Mouse (Mus musculus) forelimb bud, embryonic 11.5 days (tissue): ENCODE results near the gene Rtn4rl1.

Source experiments
- DNase-seq: peaks from one replicate; pipeline ENCODE4 v3.0.0-alpha.2; 2012; ENCODE audit warnings: low read depth, low spot score

Rtn4rl1 gene

DNA sequence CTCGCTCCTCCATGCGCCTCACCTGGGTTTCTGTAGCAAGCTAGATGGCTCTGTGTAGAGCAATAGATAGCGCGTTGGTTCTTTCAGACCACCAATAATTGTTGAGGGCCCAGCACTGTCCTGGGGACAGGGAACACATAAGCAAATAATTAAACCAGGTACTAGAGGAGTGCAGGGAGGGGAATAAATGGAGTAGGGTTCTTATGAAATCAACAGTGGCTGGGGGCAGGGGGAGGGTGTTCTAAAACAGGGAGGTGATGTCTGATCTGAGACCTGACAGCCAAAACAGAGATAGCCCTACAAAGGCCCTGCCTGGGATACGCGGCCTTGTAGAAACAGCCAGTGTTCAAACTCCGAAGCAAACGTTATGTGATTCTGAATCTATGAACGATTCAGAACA lies 56.0 kb downstream of the Rtn4rl1 start:
- DNase-seq, result no peak

DNA sequence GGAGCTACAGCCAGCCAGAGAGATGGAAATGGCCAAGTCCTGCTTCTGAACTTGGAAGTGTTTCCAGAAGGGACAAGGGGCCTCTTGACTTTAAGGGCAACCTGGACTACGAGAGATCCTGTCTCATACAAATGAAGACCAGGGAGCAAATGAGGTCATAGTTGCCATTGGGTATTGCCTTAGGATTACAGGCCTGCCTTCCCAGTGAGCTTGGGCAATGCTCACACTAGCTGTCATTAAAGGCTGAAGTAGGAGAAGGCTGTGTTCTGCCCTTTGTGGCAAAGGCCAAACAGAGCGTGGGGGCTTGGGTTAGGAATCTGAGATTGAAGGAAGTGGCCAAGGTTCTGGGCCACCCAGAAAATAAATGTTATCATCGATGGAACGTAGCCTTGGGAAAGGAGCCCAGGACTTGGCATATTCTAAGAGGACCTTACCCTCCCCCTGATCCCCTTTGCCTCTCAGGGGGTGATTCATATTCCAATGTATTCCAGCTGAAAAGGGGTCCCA lies 57.5 kb downstream of the Rtn4rl1 start:
- no peak for DNase-seq

GRCm38 (mm10) chr11:75251557-75252070 lies 58.0 kb downstream of the Rtn4rl1 start:
- DNase-seq, result no peak

- DNase-seq, result no peak
Observed at GRCm38 (mm10) chr11:75254252-75254912, 60.8 kb downstream of the Rtn4rl1 start.

- no peak for DNase-seq
Observed at GRCm38 (mm10) chr11:75255330-75255729, 61.7 kb downstream of the Rtn4rl1 start.

DNA sequence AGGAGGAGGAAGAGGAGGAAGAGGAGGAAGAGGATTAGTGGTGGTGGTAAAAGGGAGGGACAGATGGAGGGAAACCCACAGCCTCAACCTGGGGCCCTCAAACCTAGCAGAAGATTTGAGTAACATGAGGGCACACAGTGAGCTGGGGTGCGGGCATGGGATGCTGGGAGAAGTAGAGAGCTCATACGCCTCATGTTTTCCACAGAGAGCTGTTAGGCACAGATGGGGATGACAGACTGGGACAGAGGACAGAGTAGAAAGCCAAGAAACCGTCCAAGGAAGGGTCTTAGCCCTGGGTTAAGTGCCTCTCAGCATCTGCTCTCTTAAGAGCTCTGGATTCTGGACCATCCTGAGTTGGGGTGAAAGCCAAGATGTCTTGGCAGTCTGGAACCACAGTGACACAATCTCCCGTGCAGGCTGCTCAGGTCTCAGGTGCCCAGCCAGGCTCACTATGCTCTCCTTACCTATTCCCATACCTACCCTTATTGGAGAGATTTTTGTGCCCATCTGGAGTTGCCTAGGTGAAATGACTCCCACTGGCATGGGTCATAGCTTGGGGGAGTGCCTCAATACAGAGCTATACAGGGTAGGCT lies 63.6 kb downstream of the Rtn4rl1 start:
- no peak for DNase-seq

DNA sequence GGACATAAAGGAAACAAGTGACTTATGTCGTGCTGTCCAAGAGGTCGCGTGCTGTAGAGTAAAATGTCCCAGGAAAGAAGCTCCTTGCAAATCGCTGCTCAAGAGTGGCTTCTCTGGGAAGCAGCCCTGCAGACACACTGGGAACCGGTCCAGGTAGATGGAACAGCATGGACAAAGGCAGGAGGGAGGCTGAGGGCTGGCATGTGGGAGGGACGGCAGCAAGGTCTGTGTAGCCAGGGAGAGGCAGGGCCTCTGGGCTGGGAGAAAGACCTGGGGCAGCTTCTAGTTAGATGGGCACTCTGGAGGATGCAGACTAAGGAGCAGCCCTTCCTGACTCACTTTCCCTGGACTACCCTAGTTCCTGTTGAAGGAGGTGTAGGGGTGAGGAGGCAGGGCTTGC lies 65.8 kb downstream of the Rtn4rl1 start:
- no peak for DNase-seq

- no peak for DNase-seq
Observed at GRCm38 (mm10) chr11:75259996-75260561, 66.5 kb downstream of the Rtn4rl1 start.

DNA sequence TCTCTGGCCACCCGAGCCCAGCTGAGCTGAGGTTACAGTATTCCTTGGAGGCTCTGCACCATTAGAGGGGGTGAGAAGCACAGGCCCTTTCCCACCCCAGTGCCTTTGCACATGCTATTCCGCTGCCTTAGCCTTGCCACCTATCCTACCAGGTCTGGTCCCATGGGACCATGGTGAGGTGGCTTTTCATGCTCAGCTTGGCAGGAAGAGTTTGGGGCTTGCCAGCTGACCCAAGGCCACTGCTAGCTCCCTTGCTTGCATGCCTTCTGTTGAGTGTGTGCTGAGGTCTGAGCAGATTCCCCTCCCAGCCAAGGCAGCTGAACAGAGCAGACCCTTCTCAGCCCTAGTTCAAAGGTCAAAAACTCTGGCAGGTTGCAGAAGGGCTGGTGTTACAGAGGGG lies 67.4 kb downstream of the Rtn4rl1 start:
- no peak for DNase-seq

DNA sequence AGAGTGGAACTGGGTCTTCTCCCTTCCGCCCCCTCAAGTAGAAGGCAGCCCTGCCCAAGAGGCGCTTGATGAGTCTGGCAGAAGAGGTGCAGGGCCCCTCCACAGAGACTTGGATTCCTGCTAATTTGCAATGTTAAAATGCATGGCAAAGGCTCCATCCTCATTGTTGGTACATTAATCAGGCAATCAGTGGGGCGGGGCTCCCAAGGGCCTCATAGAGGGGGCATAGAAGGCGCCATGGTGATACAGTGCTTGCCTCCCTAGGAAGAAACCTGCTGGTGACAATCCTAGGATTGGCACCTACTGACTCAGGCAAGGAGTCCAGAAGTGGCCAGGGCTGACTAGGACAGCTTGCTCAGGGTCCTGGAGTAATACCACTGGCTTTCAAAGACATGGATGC lies 68.1 kb downstream of the Rtn4rl1 start:
- DNase-seq, result no peak

DNA sequence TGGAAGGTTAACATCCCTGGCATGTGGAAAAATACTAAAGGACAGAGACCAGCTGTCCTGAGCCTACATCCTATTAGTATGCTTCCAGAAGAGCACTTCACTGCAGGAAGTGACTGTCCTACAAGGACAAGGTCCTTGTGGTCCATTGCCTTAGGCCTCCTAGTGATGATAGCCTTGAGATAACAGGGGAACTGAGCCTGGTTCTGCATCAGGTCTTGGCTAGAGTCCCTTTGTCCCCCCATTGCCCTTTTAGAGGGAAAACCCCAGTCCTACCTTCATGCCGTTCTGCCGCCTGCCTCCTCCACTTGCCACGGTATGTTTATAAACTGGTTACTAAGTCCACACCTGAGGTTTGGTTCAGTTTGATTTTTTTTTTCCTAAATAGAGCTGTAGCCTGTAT lies 68.6 kb downstream of the Rtn4rl1 start:
- no peak for DNase-seq

GRCm38 (mm10) chr11:75262791-75263190 lies 69.2 kb downstream of the Rtn4rl1 start:
- DNase-seq, result no peak

- no peak for DNase-seq
Observed at GRCm38 (mm10) chr11:75263274-75263963, 69.8 kb downstream of the Rtn4rl1 start.

GRCm38 (mm10) chr11:75263964-75264312 lies 70.4 kb downstream of the Rtn4rl1 start:
- DNase-seq, result no peak

DNA sequence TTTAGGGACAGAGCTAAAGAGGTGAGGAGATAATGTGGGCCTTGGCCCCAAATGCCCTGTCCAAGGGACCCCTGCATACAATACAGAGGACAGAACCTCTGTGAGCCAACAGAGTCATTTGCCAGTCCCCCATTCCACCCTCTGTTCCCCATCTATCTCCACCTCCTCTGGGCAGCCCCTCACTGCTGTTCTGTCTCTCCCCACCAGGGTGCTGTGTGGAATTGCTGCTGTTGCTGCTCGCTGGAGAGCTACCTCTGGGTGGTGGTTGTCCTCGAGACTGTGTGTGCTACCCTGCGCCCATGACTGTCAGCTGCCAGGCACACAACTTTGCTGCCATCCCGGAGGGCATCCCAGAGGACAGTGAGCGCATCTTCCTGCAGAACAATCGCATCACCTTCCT lies 71.0 kb downstream of the Rtn4rl1 start:
- no peak for DNase-seq

DNA sequence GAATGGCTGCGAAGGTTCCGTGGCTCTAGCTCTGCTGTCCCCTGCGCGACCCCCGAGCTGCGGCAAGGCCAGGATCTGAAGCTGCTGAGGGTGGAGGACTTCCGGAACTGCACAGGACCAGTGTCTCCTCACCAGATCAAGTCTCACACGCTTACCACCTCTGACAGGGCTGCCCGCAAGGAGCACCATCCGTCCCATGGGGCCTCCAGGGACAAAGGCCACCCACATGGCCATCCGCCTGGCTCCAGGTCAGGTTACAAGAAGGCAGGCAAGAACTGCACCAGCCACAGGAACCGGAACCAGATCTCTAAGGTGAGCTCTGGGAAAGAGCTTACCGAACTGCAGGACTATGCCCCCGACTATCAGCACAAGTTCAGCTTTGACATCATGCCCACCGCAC lies 72.0 kb downstream of the Rtn4rl1 start:
- no peak for DNase-seq

GRCm38 (mm10) chr11:75267826-75268281 lies 74.3 kb downstream of the Rtn4rl1 start:
- no peak for DNase-seq

GRCm38 (mm10) chr11:75268492-75268891 lies 74.9 kb downstream of the Rtn4rl1 start:
- DNase-seq, result no peak

DNA sequence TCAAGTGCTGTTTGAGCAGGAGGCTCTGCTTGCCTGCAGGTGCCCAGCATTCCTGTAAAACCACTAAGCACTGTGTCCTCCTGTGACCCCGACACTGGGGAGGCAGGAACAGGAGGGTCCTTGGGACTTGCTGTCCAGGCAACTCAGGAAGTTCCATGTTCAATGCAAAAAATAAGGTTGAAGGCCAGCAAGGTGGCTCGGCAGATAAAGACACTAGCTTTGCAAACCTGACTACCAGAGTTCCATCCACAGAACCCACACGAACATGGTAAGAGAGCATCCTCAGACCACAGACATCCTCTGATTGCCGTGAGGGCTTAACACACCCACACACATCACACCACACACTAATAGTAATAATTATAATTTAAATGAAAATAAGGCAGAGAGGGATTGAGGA lies 75.6 kb downstream of the Rtn4rl1 start:
- no peak for DNase-seq

- DNase-seq, result no peak
Observed at GRCm38 (mm10) chr11:75270276-75270984, 76.8 kb downstream of the Rtn4rl1 start.

GRCm38 (mm10) chr11:75270985-75271434 lies 77.4 kb downstream of the Rtn4rl1 start:
- no peak for DNase-seq

DNA sequence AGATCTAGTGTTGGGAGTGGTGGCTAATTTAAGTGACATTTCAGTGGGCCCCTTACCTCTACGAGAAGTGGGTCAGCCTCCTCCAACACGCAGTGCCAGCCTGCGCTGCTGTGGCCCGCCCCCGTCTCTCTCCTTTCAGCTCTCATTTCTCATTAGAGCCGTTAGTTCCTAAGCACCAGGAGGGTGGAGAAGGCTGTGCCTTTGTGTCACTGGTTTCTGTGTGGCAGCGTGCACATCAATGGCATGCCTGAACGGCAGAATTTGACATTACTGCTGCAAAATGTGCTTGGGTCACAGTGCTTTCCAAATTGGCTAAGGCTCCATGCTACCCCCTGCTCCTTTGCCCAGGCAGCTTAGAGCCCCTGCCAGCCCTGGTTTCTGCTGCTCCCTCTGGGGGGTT lies 79.9 kb downstream of the Rtn4rl1 start:
- no peak for DNase-seq
